Mouse (Mus musculus) adrenal gland, postnatal 10 days (tissue): ENCODE measurements around the gene Tram2. TPM values are rescaled to one million over a fixed set of nuclear protein-coding genes. Genes with fewer than 3 reads are reported as not detected.

ENCODE experiments used
- DNase-seq: peaks from one replicate; pipeline ENCODE4 v3.0.0; 2021; ENCODE audit warnings: mixed read lengths
- total RNA-seq, 2 experiments: library from RNA; stranded (reverse); gene quantifications; 2 replicates each; pipeline ENCODE4 v1.2.3; 2021

Gene Tram2
- total RNA-seq, 2 experiments from 2014 or later: 9.4 to 10.9 TPM

DNA sequence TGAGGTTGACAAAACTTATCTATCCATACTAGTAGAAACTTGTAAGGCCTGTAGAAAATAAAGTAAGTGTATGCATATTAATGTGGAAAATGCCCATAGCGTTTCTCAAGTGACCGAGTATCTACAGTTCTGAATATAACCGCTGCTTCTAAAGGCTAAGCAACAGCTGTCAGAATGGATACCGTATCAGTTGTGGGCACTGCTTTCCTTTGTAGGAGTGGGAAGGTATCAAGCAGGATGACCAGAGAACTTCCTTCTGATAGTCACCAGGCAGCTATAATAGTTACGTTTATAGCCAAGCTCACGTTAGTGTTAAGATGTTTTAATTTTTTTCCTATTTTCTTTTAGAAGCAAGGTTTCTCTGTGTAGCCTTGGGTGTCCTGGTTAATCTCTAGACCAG is 105.6 kb downstream of the Tram2 start:
- DNase-seq: no peak

DNA sequence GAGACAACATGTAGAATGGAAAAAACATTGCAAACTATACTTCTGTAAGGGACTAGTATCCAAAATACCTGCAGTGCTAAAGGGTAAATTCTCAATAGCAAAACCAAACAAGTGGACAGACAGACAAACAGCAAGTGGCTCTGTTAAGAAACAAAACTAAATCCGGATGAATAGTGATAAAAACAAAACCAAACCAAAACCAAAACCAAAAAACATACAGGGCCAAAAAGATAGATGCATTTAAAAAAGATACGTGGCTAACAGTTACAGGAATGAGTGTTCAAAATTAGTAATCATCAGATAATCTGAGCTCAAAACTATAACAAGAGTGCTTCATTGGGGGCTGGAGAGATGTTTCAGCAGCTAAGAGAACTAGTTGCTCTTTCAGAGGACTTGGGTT is 109.4 kb downstream of the Tram2 start:
- DNase-seq: no peak

DNA sequence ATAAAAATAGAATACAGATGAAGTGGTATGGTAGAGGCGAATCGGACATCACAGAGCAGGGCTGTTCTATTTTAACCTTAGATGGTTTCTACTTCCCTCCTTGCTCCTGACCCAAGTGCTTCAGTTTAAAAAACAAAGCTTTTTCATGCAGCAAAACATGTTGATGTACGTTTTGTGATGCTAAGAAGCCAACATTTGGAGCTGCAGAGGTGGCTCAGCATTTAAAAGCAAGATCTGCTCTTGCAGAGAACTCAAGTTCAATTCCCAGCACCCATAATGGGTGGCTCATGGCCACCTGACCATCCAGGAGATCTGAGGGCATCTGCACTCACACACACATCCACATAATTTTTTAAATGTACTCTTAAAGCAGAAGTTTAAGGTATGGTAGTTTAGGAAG is 124.2 kb downstream of the Tram2 start:
- no peak for DNase-seq

DNA sequence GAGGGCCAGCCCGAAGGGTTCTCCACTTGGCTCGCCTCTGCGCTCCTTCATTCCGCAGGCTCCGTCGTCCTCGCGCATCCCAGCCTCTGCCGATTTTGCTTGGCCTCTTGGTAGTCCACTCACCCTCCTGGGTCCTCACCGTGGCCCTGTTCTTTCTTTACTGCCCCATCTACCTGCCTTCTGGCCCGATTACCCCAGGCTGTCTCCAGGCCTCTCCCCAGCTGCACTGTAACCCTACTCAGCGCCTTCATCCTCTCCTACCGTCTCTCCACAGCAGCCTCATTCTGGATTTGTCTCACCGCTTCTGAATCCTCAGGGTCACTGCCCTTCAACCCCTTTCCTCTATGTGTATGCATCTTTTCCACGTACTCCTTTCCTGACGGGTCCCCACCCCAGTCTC is 127.2 kb downstream of the Tram2 start:
- no peak for DNase-seq

DNA sequence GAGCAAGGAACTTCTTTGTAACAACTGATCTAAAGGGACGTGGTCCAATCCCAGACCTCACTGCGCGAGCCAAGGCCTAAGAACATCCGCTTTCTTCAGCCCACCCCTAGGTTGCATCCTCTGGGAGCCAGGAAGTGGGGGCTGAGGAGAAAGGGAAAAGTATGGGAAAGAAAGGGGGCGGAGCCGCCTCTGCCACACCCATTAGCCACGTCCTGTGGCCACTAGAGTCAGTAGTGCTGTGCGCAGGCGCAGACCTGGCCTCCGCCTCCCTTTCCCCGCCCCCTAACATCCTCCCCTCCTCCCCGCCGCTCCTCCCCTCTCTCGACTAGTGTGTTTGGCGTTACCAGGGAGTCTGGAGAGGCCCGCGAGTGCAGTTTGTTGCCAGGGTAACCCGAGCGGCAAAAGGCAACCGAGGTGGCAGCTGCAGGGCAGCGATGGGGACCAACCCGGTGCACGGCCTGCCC is 127.7 kb downstream of the Tram2 start, which contains the start of gene Efhc1:
TSS of gene Efhc1 (plus strand) at position 327 of the 464 bp plus-strand sequence.
- DNase-seq: peak; percentile 95

Other genes with a start within 250 kb of the Tram2 start
- gene Paqr8, start 188.6 kb downstream of the Tram2 start, total RNA-seq: 10 to 100 TPM; 20.7 to 22.4 TPM
- 1 to 10 TPM; 1.5 to 3.2 TPM for gene Efhc1, start 127.6 kb downstream of the Tram2 start, total RNA-seq
- gene Tmem14a, start 139.3 kb upstream of the Tram2 start, total RNA-seq: 1 to 10 TPM; 4.5 to 4.8 TPM
- gene Gsta3, start 161.4 kb upstream of the Tram2 start, total RNA-seq: 100 to 1,000 TPM in 1 of 2 experiments, 10 to 100 TPM in 1; 59.3 to 112 TPM